Mouse (Mus musculus) hindbrain, embryonic 14.5 days (tissue): ENCODE measurements around the gene Znrd1as. TPM values are rescaled to one million over a fixed set of nuclear protein-coding genes. Genes with fewer than 3 reads are reported as not detected.
A peak's percentile ranks its signal among the peaks of the same experiment; 100 is the strongest.

ENCODE experiments used
- ATAC-seq: fragments of 200-750 bp; cut with Nextera tagmentation; 2 replicates; pipeline ENCODE4 v1.8.0; 2017; ENCODE audit warnings: moderate number of reproducible peaks, mild to moderate bottlenecking, moderate TSS enrichment, moderate library complexity; ENCODE audit not compliant: low FRiP score
- DNase-seq: peaks from one replicate; pipeline ENCODE4 v3.0.0-alpha.2; 2015; ENCODE audit warnings: low spot score
- H3K27ac ChIP-seq: fragments of 300-500 bp; sonication (generic); 2 replicates; pipeline ENCODE4 v1.5.1; 2014; ENCODE audit warnings: mild to moderate bottlenecking, moderate library complexity
- H3K27me3 ChIP-seq: fragments of 300-500 bp; sonication (generic); 2 replicates; pipeline ENCODE4 v1.6.1; 2014; ENCODE audit warnings: mild to moderate bottlenecking, low read length, mixed read lengths; ENCODE audit not compliant: control insufficient read depth, insufficient read depth
- H3K36me3 ChIP-seq: fragments of 300-500 bp; sonication (generic); replicated peaks from 2 replicates; pipeline ENCODE4 v1.6.1; 2014; ENCODE audit not compliant: control insufficient read depth, insufficient read depth
- H3K4me1 ChIP-seq: fragments of 300-500 bp; sonication (generic); replicated peaks from 2 replicates; pipeline ENCODE4 v1.6.1; 2014; ENCODE audit warnings: antibody characterized with exemption, low read length, mixed read lengths; ENCODE audit not compliant: control insufficient read depth, insufficient read depth
- H3K4me2 ChIP-seq: fragments of 300-500 bp; sonication (generic); replicated peaks from 2 replicates; pipeline ENCODE4 v1.6.1; 2014; ENCODE audit warnings: mild to moderate bottlenecking, moderate library complexity
- H3K4me3 ChIP-seq: fragments of 300-500 bp; sonication (generic); replicated peaks from 2 replicates; pipeline ENCODE4 v1.5.1; 2014; ENCODE audit warnings: mild to moderate bottlenecking, low read length
- H3K9ac ChIP-seq: fragments of 300-500 bp; sonication (generic); 2 replicates; pipeline ENCODE4 v1.6.1; 2014
- H3K9me3 ChIP-seq: fragments of 300-500 bp; sonication (generic); 2 replicates; pipeline ENCODE4 v1.6.1; 2016; ENCODE audit warnings: low read length; ENCODE audit not compliant: control insufficient read depth
- WGBS: fragments of 180-500 bp; shearing (Covaris S2); extraction: QIAGEN DNeasy Blood & Tissue Kit; methylation state at CpG from one replicate; pipeline ENCODE4 v1.1.7; 2014; 5-methylcytosine and 5-hydroxymethylcytosine counted together
- polyA plus RNA-seq: library from polyadenylated mRNA; unstranded; fragments of >200 nt; fragmentation: Nextera tagmentation; extraction: Ambion mirVana; gene quantifications from 2 replicates; pipeline ENCODE4 v1.2.1, GENCODE M21; 2014

Gene Znrd1as
- polyA plus RNA-seq, 1 experiment from 2014 or later, result 5.1 TPM

GRCm38 (mm10) chr17:37002364-37003330 is 44.3 kb downstream of the Znrd1as start:
- ATAC-seq (peak; percentile 91), DNase-seq (peak; percentile 82)
- Histone ChIP-seq H3K9me3 (no peaks in the 10 kb centered on the region), H3K27me3 (no peaks in the 10 kb centered on the region), H3K36me3 (peaks cover 32% of the 10 kb centered on the region), H3K4me1 (peaks cover 19% of the 10 kb centered on the region), H3K4me3 (peak overlapping the region; percentile 81), H3K9ac (peak overlapping the region; percentile 100), H3K27ac (peak overlapping the region; percentile 95), H3K4me2 (peak overlapping the region; percentile 62)
- WGBS, result under 1% methylated on average over 49 of the region's 49 CpGs

DNA sequence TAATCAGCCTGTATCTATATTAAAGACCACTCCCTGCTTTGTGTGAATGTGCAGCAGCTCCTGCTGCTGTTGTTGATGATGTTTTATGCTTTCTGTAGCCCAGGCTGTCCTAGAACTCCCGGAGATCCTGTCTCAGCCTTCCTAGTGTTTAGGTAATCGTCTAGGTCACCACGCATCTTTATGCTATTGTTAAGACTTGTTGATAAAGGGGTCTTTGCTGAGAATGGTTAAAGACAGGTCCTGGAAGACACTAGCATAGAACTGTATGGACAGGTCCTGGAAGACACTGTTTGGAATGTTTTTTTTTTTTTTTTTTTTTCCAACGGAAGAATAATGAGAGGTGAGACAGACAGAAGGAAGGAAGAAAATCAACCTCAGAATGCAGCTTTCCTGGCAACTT is 45.0 kb downstream of the Znrd1as start:
- ATAC-seq, result peak; percentile 41
- Histone ChIP-seq H3K36me3 (peaks cover 39% of the 10 kb centered on the region), H3K4me2 (peak overlapping the region; percentile 62), H3K4me3 (peak overlapping the region; percentile 81), H3K27ac (peak overlapping the region; percentile 95), H3K9me3 (no peaks in the 10 kb centered on the region), H3K27me3 (no peaks in the 10 kb centered on the region), H3K9ac (peak overlapping the region; percentile 100), H3K4me1 (peaks cover 19% of the 10 kb centered on the region)
- WGBS, result 22% methylated on average over 4 of the region's 4 CpGs
- DNase-seq, result peak; percentile 47

GRCm38 (mm10) chr17:37008161-37008560 is 49.8 kb downstream of the Znrd1as start:
- Histone ChIP-seq H3K36me3 (peaks cover 78% of the 10 kb centered on the region), H3K4me1 (peaks cover 19% of the 10 kb centered on the region), H3K27ac (no peak overlapping the region), H3K4me2 (no peak overlapping the region), H3K27me3 (no peaks in the 10 kb centered on the region), H3K9me3 (no peaks in the 10 kb centered on the region), H3K4me3 (no peak overlapping the region), H3K9ac (no peak overlapping the region)
- 93% methylated on average over 6 of the region's 6 CpGs for WGBS
- no peak for DNase-seq
- ATAC-seq, result no peak

- Histone ChIP-seq H3K27me3 (no peaks in the 10 kb centered on the region), H3K4me3 (no peak overlapping the region), H3K27ac (no peak overlapping the region), H3K4me2 (no peak overlapping the region), H3K9me3 (no peaks in the 10 kb centered on the region), H3K9ac (no peak overlapping the region), H3K4me1 (peaks cover 9% of the 10 kb centered on the region), H3K36me3 (peaks cover 81% of the 10 kb centered on the region)
- ATAC-seq, result no peak
- no peak for DNase-seq
- 94% methylated on average over 17 of the region's 17 CpGs for WGBS
Observed at GRCm38 (mm10) chr17:37009460-37010042, 51.2 kb downstream of the Znrd1as start.

DNA sequence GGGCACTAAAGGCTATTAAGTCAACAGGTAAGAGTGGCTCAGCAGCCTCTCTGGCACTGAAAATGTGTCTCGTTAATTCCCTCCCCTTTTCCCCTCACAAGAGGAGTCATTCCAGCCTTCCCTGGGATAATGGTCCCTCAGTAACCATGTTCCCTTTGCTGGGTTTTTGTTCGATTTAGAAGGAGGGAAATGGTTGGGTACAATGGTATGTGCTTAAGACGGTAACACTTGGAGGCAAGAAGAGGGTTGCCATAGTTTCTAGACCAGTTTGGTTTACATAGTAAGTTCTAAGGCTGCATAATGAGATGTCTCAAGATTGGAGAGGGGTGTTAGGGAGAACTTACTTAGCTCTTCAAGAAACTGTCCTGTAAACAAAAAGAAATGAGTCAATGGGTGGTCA is 53.3 kb downstream of the Znrd1as start:
- no peak overlapping the region for H3K9ac ChIP-seq
- no peak overlapping the region for H3K4me3 ChIP-seq
- no peak overlapping the region for H3K27ac ChIP-seq
- no peak overlapping the region for H3K4me2 ChIP-seq
- H3K36me3 ChIP-seq, result peaks cover 61% of the 10 kb centered on the region
- H3K4me1 ChIP-seq, result no peaks in the 10 kb centered on the region
- DNase-seq, result no peak
- H3K9me3 ChIP-seq, result no peaks in the 10 kb centered on the region
- H3K27me3 ChIP-seq, result no peaks in the 10 kb centered on the region
- no peak for ATAC-seq
- WGBS, result 96% methylated on average over 3 of the region's 3 CpGs

DNA sequence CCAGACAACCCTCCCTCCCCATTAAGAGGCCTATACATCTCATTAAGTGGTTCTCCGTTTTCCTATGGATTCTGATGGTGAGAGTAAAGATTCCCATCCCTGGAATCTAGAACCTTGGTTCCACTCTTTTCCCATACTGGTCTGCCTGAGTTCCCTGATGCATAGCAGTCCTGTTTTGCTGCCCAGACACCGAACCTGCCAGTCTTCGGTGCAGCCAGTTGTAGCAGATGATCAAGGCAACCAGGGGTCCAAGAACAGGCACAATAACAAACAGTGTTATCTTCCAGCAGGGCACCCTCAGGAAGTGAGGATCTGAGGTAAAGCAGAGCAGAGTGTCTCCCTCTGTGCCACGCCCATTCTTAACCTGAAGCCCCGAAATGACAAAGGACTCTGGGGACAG is 53.7 kb downstream of the Znrd1as start:
- Histone ChIP-seq H3K4me3 (no peak overlapping the region), H3K9me3 (no peaks in the 10 kb centered on the region), H3K27me3 (no peaks in the 10 kb centered on the region), H3K36me3 (peaks cover 57% of the 10 kb centered on the region), H3K9ac (no peak overlapping the region), H3K4me2 (no peak overlapping the region), H3K4me1 (no peaks in the 10 kb centered on the region), H3K27ac (no peak overlapping the region)
- 76% methylated on average over 5 of the region's 5 CpGs for whole genome bisulfite sequencing
- ATAC-seq (no peak), DNase-seq (no peak)

Other genes with a start within 250 kb of the Znrd1as start
- gene H2-M10.5, start 185.7 kb upstream of the Znrd1as start, polyA plus RNA-seq, result not detected in 2 replicates
- not detected in 2 replicates for gene H2-M10.6, start 146.4 kb upstream of the Znrd1as start, polyA plus RNA-seq
- gene Trim26, start 121.5 kb upstream of the Znrd1as start, polyA plus RNA-seq, result 35.0 and 39.8 TPM in 2 replicates
- gene Trim15, start 91.4 kb upstream of the Znrd1as start, polyA plus RNA-seq, result 0.61 and 0.78 TPM in 2 replicates
- gene Trim10, start 89.0 kb upstream of the Znrd1as start, polyA plus RNA-seq, result 0.88 and 2.1 TPM in 2 replicates
- gene Trim40, start 68.5 kb upstream of the Znrd1as start, polyA plus RNA-seq, result not detected in 2 replicates
- gene Trim31, start 60.5 kb upstream of the Znrd1as start, polyA plus RNA-seq, result not detected in 2 replicates
- 0.90 and 1.3 TPM in 2 replicates for gene Rnf39, start 15.7 kb upstream of the Znrd1as start, polyA plus RNA-seq
- 170 and 191 TPM in 2 replicates for gene Ppp1r11, start 6.9 kb upstream of the Znrd1as start, polyA plus RNA-seq
- gene Znrd1, start within 50 bp of the Znrd1as start, polyA plus RNA-seq, result 50.4 and 55.7 TPM in 2 replicates
- gene 2410137M14Rik, start 22.6 kb downstream of the Znrd1as start, polyA plus RNA-seq, result 0.47 TPM in 1 of 2 replicates, not detected in the other
- gene H2-M5, start 30.9 kb downstream of the Znrd1as start, polyA plus RNA-seq, result 0.64 and 1.0 TPM in 2 replicates
- 225 and 236 TPM in 2 replicates for gene Zfp57, start 42.6 kb downstream of the Znrd1as start, polyA plus RNA-seq
- gene Mog, start 64.8 kb downstream of the Znrd1as start, polyA plus RNA-seq, result 2.2 and 3.1 TPM in 2 replicates
- 114 and 117 TPM in 2 replicates for gene Gabbr1, start 87.4 kb downstream of the Znrd1as start, polyA plus RNA-seq
- gene Olfr90, start 129.9 kb downstream of the Znrd1as start, polyA plus RNA-seq, result not detected in 2 replicates
- gene Olfr91, start 139.7 kb downstream of the Znrd1as start, polyA plus RNA-seq, result not detected in 2 replicates
- gene Olfr92, start 161.5 kb downstream of the Znrd1as start, polyA plus RNA-seq, result not detected in 2 replicates
- not detected in 2 replicates for gene Olfr93, start 202.9 kb downstream of the Znrd1as start, polyA plus RNA-seq
- not detected in 2 replicates for gene Ubd, start 235.3 kb downstream of the Znrd1as start, polyA plus RNA-seq
- 0.21 TPM in 1 of 2 replicates, not detected in the other for gene Olfr94, start 242.4 kb downstream of the Znrd1as start, polyA plus RNA-seq